Mouse (Mus musculus): ENCODE measurements at regions not wholly inside any gene's neighbourhood (a gene's known extent, or its start where the extent isn't known, plus 50 kb on each side); places are given as distances from the start of the nearest gene placed in this dataset.

DNA sequence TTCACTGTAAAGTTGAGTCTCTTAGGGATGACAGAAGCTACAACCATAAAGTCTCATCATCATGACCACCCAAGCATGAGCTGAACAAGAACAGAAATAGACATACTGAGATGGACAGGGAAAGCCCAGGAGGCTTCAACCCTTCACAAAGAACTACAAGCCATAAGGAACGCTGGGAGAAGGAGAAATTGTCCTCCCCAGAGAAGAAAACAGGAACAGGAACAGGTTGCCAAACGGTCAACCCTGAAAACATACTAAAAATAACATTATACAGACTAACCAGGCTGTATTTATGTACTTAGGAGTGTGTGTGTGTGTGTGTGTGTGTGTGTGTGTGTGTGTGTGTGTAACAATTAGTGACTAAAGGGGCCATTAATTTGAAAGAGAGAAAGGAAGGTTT is 178.6 kb downstream of the Calcrl start:
- H3K4me2 ChIP-seq (ENCODE audit: low read depth, low read length, severe bottlenecking): no peak overlapping the region
- H3K9ac ChIP-seq (ENCODE audit: low read length): no peak overlapping the region
- H3K27me3 ChIP-seq (ENCODE audit: control insufficient read depth, insufficient read depth, low read length): no peaks in the 10 kb centered on the region
- no peak overlapping the region for H3K4me3 ChIP-seq (ENCODE audit: low read depth, low read length)
- H3K9me3 ChIP-seq (ENCODE audit: control insufficient read depth, low read length): no peaks in the 10 kb centered on the region
- no peak for ATAC-seq (replicated peaks; ENCODE audit: low FRiP score)
- H3K36me3 ChIP-seq (ENCODE audit: control insufficient read depth, insufficient read depth, low read length): no peaks in the 10 kb centered on the region
- WGBS: 83% methylated on average over 2 of the region's 2 CpGs
- no peak for DNase-seq (ENCODE audit: low spot score)
- H3K4me1 ChIP-seq (replicated peaks; ENCODE audit: control insufficient read depth, insufficient read depth, low read length): no peaks in the 10 kb centered on the region
- H3K27ac ChIP-seq (ENCODE audit: low read depth, low read length): no peak overlapping the region

GRCm38 (mm10) chr2:84248169-84248568 is 177.0 kb downstream of the Calcrl start:
- DNase-seq (ENCODE audit: low spot score) (no peak), ATAC-seq (replicated peaks; ENCODE audit: low FRiP score) (no peak)
- 84% methylated on average over 3 of the region's 3 CpGs for WGBS
- Histone ChIP-seq H3K4me1 (replicated peaks; ENCODE audit: control insufficient read depth, insufficient read depth, low read length) (no peaks in the 10 kb centered on the region), H3K4me2 (ENCODE audit: low read depth, low read length, severe bottlenecking) (no peak overlapping the region), H3K9me3 (ENCODE audit: control insufficient read depth, low read length) (no peaks in the 10 kb centered on the region), H3K27me3 (ENCODE audit: control insufficient read depth, insufficient read depth, low read length) (no peaks in the 10 kb centered on the region), H3K27ac (ENCODE audit: low read depth, low read length) (no peak overlapping the region), H3K9ac (ENCODE audit: low read length) (no peak overlapping the region), H3K4me3 (ENCODE audit: low read depth, low read length) (no peak overlapping the region), H3K36me3 (ENCODE audit: control insufficient read depth, insufficient read depth, low read length) (no peaks in the 10 kb centered on the region)

DNA sequence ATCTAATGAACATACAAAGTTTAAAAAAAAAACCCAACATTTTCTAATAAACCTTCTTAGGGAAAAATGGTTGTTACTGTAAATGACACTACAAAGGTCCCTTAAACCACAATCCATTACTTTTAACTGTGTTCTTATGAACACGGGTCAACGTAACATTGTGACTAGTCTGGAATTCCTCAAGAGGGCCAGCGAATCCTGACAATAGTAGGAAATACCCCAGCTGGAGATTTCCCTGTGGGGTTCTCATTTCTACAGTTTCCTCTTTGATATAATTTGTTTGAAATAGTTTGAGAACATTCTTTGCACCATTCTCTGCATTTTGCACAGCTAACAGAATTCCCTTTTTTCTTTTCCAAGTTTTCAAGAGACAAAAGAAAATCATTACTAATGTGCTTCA is 175.3 kb downstream of the Calcrl start:
- no peaks in the 10 kb centered on the region for H3K36me3 ChIP-seq (ENCODE audit: control insufficient read depth, insufficient read depth, low read length)
- no peaks in the 10 kb centered on the region for H3K4me1 ChIP-seq (replicated peaks; ENCODE audit: control insufficient read depth, insufficient read depth, low read length)
- H3K9me3 ChIP-seq (ENCODE audit: control insufficient read depth, low read length): no peaks in the 10 kb centered on the region
- no peaks in the 10 kb centered on the region for H3K27me3 ChIP-seq (ENCODE audit: control insufficient read depth, insufficient read depth, low read length)
- H3K9ac ChIP-seq (ENCODE audit: low read length): no peak overlapping the region
- DNase-seq (ENCODE audit: low spot score): no peak
- no peak overlapping the region for H3K4me3 ChIP-seq (ENCODE audit: low read depth, low read length)
- H3K27ac ChIP-seq (ENCODE audit: low read depth, low read length): no peak overlapping the region
- no peak for ATAC-seq (replicated peaks; ENCODE audit: low FRiP score)
- H3K4me2 ChIP-seq (ENCODE audit: low read depth, low read length, severe bottlenecking): no peak overlapping the region
- WGBS: 77% methylated on average over 3 of the region's 3 CpGs

- 84% methylated on average over 1 of the region's 1 CpGs for WGBS
- Histone ChIP-seq H3K27ac (ENCODE audit: low read depth, low read length) (no peak overlapping the region), H3K4me3 (ENCODE audit: low read depth, low read length) (no peak overlapping the region), H3K9me3 (ENCODE audit: control insufficient read depth, low read length) (no peaks in the 10 kb centered on the region), H3K4me2 (ENCODE audit: low read depth, low read length, severe bottlenecking) (no peak overlapping the region), H3K36me3 (ENCODE audit: control insufficient read depth, insufficient read depth, low read length) (no peaks in the 10 kb centered on the region), H3K9ac (ENCODE audit: low read length) (no peak overlapping the region), H3K27me3 (ENCODE audit: control insufficient read depth, insufficient read depth, low read length) (no peaks in the 10 kb centered on the region), H3K4me1 (replicated peaks; ENCODE audit: control insufficient read depth, insufficient read depth, low read length) (no peaks in the 10 kb centered on the region)
- DNase-seq (ENCODE audit: low spot score): no peak
- no peak for ATAC-seq (replicated peaks; ENCODE audit: low FRiP score)
Observed at GRCm38 (mm10) chr2:84252076-84252475, 173.1 kb downstream of the Calcrl start.

DNA sequence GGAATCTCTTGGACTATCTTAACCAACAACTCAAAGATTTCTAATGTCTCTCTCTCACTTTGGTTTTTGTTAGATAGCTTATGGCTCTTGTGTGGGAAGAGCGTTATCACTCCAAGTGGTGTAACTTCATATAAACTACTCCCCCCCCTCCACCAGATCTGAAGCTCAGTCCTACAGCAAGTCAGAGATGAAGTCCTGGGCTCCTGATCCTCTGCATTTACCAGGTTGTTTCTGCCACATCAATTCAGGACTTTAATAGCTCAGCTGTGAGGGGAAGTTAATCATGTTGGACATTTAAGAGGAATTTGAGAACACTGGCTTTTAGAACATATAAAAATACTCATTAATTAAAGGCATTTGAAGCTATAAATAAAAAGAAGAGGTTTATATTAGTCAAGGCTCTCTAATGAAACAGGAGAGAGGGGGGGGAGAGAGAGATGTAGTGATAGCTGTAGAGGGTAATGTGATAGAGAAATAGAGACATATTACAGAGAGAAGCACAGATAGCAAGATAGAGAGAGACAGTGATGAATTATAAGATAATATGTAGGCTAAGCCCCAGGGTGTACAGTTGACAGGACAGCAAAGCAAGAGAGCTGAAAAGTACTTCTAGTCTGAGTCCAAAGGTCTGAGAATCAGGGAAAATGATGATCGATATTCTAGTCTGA is 166.7 kb downstream of the Calcrl start:
- Histone ChIP-seq H3K4me1 (replicated peaks; ENCODE audit: control insufficient read depth, insufficient read depth, low read length) (no peaks in the 10 kb centered on the region), H3K27me3 (ENCODE audit: control insufficient read depth, insufficient read depth, low read length) (no peaks in the 10 kb centered on the region), H3K4me3 (ENCODE audit: low read depth, low read length) (no peak overlapping the region), H3K36me3 (ENCODE audit: control insufficient read depth, insufficient read depth, low read length) (no peaks in the 10 kb centered on the region), H3K4me2 (ENCODE audit: low read depth, low read length, severe bottlenecking) (no peak overlapping the region), H3K27ac (ENCODE audit: low read depth, low read length) (no peak overlapping the region), H3K9me3 (ENCODE audit: control insufficient read depth, low read length) (no peaks in the 10 kb centered on the region), H3K9ac (ENCODE audit: low read length) (no peak overlapping the region)
- WGBS: 96% methylated on average over 2 of the region's 2 CpGs
- no peak for ATAC-seq (replicated peaks; ENCODE audit: low FRiP score)
- DNase-seq (ENCODE audit: low spot score): no peak

- ATAC-seq (replicated peaks; ENCODE audit: low FRiP score) (no peak), DNase-seq (ENCODE audit: low spot score) (no peak)
- no peaks in the 10 kb centered on the region for H3K36me3 ChIP-seq (ENCODE audit: control insufficient read depth, insufficient read depth, low read length)
- no peak overlapping the region for H3K4me3 ChIP-seq (ENCODE audit: low read depth, low read length)
- no peak overlapping the region for H3K9ac ChIP-seq (ENCODE audit: low read length)
- 96% methylated on average over 1 of the region's 1 CpGs for WGBS
- no peak overlapping the region for H3K27ac ChIP-seq (ENCODE audit: low read depth, low read length)
- H3K4me1 ChIP-seq (replicated peaks; ENCODE audit: control insufficient read depth, insufficient read depth, low read length): no peaks in the 10 kb centered on the region
- no peaks in the 10 kb centered on the region for H3K9me3 ChIP-seq (ENCODE audit: control insufficient read depth, low read length)
- no peaks in the 10 kb centered on the region for H3K27me3 ChIP-seq (ENCODE audit: control insufficient read depth, insufficient read depth, low read length)
- H3K4me2 ChIP-seq (ENCODE audit: low read depth, low read length, severe bottlenecking): no peak overlapping the region
Observed at GRCm38 (mm10) chr2:84259222-84259621, 166.0 kb downstream of the Calcrl start.

- H3K4me2 ChIP-seq (ENCODE audit: low read depth, low read length, severe bottlenecking): no peak overlapping the region
- no peaks in the 10 kb centered on the region for H3K36me3 ChIP-seq (ENCODE audit: control insufficient read depth, insufficient read depth, low read length)
- no peaks in the 10 kb centered on the region for H3K4me1 ChIP-seq (replicated peaks; ENCODE audit: control insufficient read depth, insufficient read depth, low read length)
- H3K9ac ChIP-seq (ENCODE audit: low read length): no peak overlapping the region
- H3K9me3 ChIP-seq (ENCODE audit: control insufficient read depth, low read length): no peaks in the 10 kb centered on the region
- DNase-seq (ENCODE audit: low spot score) (no peak), ATAC-seq (replicated peaks; ENCODE audit: low FRiP score) (0 out of 2 replicates have a peak, but pooled peaks have one; percentile 39)
- no peak overlapping the region for H3K27ac ChIP-seq (ENCODE audit: low read depth, low read length)
- no peak overlapping the region for H3K4me3 ChIP-seq (ENCODE audit: low read depth, low read length)
- 54% methylated on average over 4 of the region's 4 CpGs for WGBS
- no peaks in the 10 kb centered on the region for H3K27me3 ChIP-seq (ENCODE audit: control insufficient read depth, insufficient read depth, low read length)
Observed at GRCm38 (mm10) chr2:84260701-84261100, 164.5 kb downstream of the Calcrl start.

GRCm38 (mm10) chr2:84261481-84261880 is 163.7 kb downstream of the Calcrl start:
- H3K9ac ChIP-seq (ENCODE audit: low read length): no peak overlapping the region
- no peaks in the 10 kb centered on the region for H3K4me1 ChIP-seq (replicated peaks; ENCODE audit: control insufficient read depth, insufficient read depth, low read length)
- ATAC-seq (replicated peaks; ENCODE audit: low FRiP score): no peak
- no peak for DNase-seq (ENCODE audit: low spot score)
- no peaks in the 10 kb centered on the region for H3K27me3 ChIP-seq (ENCODE audit: control insufficient read depth, insufficient read depth, low read length)
- H3K4me2 ChIP-seq (ENCODE audit: low read depth, low read length, severe bottlenecking): no peak overlapping the region
- no peaks in the 10 kb centered on the region for H3K36me3 ChIP-seq (ENCODE audit: control insufficient read depth, insufficient read depth, low read length)
- H3K27ac ChIP-seq (ENCODE audit: low read depth, low read length): no peak overlapping the region
- H3K9me3 ChIP-seq (ENCODE audit: control insufficient read depth, low read length): no peaks in the 10 kb centered on the region
- 94% methylated on average over 5 of the region's 5 CpGs for WGBS
- H3K4me3 ChIP-seq (ENCODE audit: low read depth, low read length): no peak overlapping the region

DNA sequence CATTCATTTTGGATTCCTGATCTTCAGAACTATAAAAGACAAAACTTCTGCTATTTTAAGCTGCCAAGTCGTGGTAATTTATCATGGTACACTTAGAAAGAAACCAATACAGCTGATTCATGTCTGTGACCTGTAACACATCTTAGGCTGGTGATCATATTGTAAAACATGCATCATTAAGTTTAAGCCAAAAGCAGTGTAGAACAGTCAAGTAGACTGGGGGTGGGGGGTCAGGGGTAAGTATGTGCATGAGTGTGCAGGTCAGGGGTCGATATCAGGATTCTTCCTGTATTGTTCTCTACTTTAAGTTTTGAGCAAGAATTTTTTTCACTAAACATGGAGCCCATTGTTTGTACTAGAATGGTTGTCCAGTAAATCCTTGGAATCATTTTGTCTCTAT is 160.7 kb downstream of the Calcrl start:
- WGBS: 79% methylated on average over 2 of the region's 2 CpGs
- no peak overlapping the region for H3K4me3 ChIP-seq (ENCODE audit: low read depth, low read length)
- no peaks in the 10 kb centered on the region for H3K27me3 ChIP-seq (ENCODE audit: control insufficient read depth, insufficient read depth, low read length)
- ATAC-seq (replicated peaks; ENCODE audit: low FRiP score) (no peak), DNase-seq (ENCODE audit: low spot score) (no peak)
- H3K36me3 ChIP-seq (ENCODE audit: control insufficient read depth, insufficient read depth, low read length): no peaks in the 10 kb centered on the region
- no peak overlapping the region for H3K27ac ChIP-seq (ENCODE audit: low read depth, low read length)
- no peaks in the 10 kb centered on the region for H3K4me1 ChIP-seq (replicated peaks; ENCODE audit: control insufficient read depth, insufficient read depth, low read length)
- H3K9me3 ChIP-seq (ENCODE audit: control insufficient read depth, low read length): no peaks in the 10 kb centered on the region
- no peak overlapping the region for H3K9ac ChIP-seq (ENCODE audit: low read length)
- H3K4me2 ChIP-seq (ENCODE audit: low read depth, low read length, severe bottlenecking): no peak overlapping the region

Data from forebrain, embryonic 11.5 days (tissue).